26 mouse cellular contexts compared by ENCODE assay signal in the genomic region with DNA sequence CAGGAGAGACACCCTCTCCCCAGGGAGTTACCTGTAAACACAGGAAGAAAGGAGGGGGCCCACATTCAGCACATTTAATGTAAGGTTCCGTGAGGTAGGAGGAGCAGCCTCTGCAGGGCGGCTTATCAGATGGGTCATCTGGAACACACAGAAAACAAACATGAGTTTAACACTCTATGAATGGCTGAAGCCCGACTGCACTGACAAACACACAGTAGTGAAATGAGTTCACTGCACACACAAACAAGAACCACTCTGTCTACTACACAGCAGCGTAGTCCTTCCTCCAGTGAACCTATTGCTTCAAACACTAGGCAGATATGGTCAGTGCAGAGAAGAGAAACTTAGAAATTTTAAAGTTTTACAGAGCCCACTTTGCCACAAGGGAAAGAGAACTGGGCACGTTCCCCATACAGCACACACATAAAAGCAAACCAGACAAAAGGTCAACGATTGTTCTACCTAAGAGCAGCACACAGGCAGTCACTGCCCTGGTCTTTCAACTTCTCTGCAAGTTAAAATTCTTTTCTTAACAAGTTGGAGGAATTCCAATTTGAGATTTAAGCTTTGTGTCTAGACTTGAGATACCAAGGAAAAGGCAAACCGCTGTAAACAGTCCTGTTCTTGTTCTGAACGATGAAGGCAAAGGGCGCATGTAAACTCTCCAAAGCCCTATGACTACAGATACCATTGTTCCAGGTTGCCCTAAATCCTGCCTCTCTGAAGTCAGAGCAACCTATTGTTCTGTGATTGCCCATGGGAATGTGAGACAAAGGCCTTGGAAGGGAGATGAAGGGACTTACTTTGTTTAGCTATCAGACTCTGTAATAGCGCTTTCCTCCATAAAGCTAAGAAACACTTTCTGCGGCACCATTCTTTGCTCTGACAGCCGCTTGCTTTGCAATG. TPM values are rescaled to one million over a fixed set of nuclear protein-coding genes. Genes with fewer than 3 reads are reported as not detected.
A peak's percentile ranks its signal among the peaks of the same experiment; 100 is the strongest.
DNase-seq lines count a peak whose midpoint lies in the region; ATAC-seq and TF ChIP-seq lines count a peak whose summit lies in the region.
"Had no signal": no experiment of that assay in that cellular context is flagged by ENCODE, and none has a peak within 500 bp of the region (broad histone marks: within the 10 kb centered on the region; RNA-seq: fewer than 3 reads in every experiment).

No protein-coding gene starts in this region.

- no peak for ATAC-seq in limb, embryonic 14.5 days (ENCODE audit: low FRiP score, low read depth)
- peak; percentile 69; the same call in 1 of the 2 replicates for ATAC-seq in stomach, embryonic 16.5 days (ENCODE audit: insufficient read depth, low FRiP score)
- ATAC-seq: hindbrain, embryonic 16.5 days; midbrain, embryonic 16.5 days had no signal

- 0 out of 2 replicates have a peak overlapping the region, but pooled peaks have one; percentile 4 for H3K27ac ChIP-seq in limb, embryonic 14.5 days (replicated peaks; ENCODE audit: low read depth, low read length)
- no peak overlapping the region for H3K27ac ChIP-seq in limb, embryonic 10.5 days
- peak overlapping the region; percentile 60 for H3K27ac ChIP-seq in stomach, embryonic 16.5 days (ENCODE audit: low read length)
- H3K27ac ChIP-seq: embryonic facial prominence, embryonic 12.5 days; forebrain, embryonic 12.5 days; heart, embryonic 10.5 days; limb, embryonic 15.5 days had no signal

- 87% methylated on average over 12 of the region's 12 CpGs for WGBS in limb, embryonic 14.5 days
- WGBS in limb, embryonic 10.5 days: 91% methylated on average over 12 of the region's 12 CpGs
- WGBS in stomach, embryonic 16.5 days: 59% methylated on average over 12 of the region's 12 CpGs

- no peak overlapping the region for H3K4me2 ChIP-seq in limb, embryonic 14.5 days (replicated peaks; ENCODE audit: low read depth, low read length, severe bottlenecking)
- H3K4me2 ChIP-seq in stomach, embryonic 16.5 days (ENCODE audit: low read depth, low read length): no peak overlapping the region
- H3K4me2 ChIP-seq: embryonic facial prominence, embryonic 12.5 days; forebrain, embryonic 12.5 days; limb, embryonic 15.5 days had no signal

- no peak for TF ChIP-seq CTCF in brain, embryonic 14.5 days (IDR thresholded peaks at IDR 0.05; ENCODE audit: borderline replicate concordance, extremely low read depth, insufficient read depth, insufficient read length)

- H3K4me3 ChIP-seq in limb, embryonic 14.5 days (replicated peaks; ENCODE audit: low read length): no peak overlapping the region
- H3K4me3 ChIP-seq in limb, embryonic 10.5 days: no peak overlapping the region
- no peak overlapping the region for H3K4me3 ChIP-seq in stomach, embryonic 16.5 days (replicated peaks; ENCODE audit: low read length)
- H3K4me3 ChIP-seq: embryonic facial prominence, embryonic 12.5 days; forebrain, embryonic 12.5 days; heart, embryonic 10.5 days; limb, embryonic 15.5 days had no signal

- no peak for DNase-seq in limb, embryonic 14.5 days (ENCODE audit: low spot score)
- DNase-seq in limb, embryonic 10.5 days (ENCODE audit: low spot score): no peak
- peak; percentile 5 for DNase-seq in lung, postnatal 25 days (ENCODE audit: low spot score)
- DNase-seq in lung, postnatal 10 days: no peak
- peak; percentile 13 for DNase-seq in brain, embryonic 14.5 days (ENCODE audit: low read depth)
- DNase-seq in frontal cortex, adult 2 months (ENCODE audit: extremely low spot score in 1 of 2, low spot score in 1 of 2): no peak
- DNase-seq in adrenal gland, adult 18-20 months (ENCODE audit: low spot score in 2 of 2): no peak
- DNase-seq: adrenal gland, adult 2 months; cerebellum, adult 2 months; gastrocnemius, postnatal 14 days; heart, postnatal 36 days; kidney, adult 18-20 months; kidney, postnatal 25 days; layer of hippocampus, adult 9-11 months; right cerebral cortex, adult 18-20 months; thymus, postnatal 14 days had no signal

- no peaks in the 10 kb centered on the region for H3K9me3 ChIP-seq in limb, embryonic 14.5 days (ENCODE audit: control insufficient read depth, low read length)
- H3K9me3 ChIP-seq in limb, embryonic 10.5 days (replicated peaks): no peaks in the 10 kb centered on the region
- no peaks in the 10 kb centered on the region for H3K9me3 ChIP-seq in stomach, embryonic 16.5 days (replicated peaks; ENCODE audit: control insufficient read depth, low read length)
- H3K9me3 ChIP-seq: embryonic facial prominence, embryonic 12.5 days; forebrain, embryonic 12.5 days; heart, embryonic 10.5 days; limb, embryonic 15.5 days had no signal

- TF ChIP-seq POLR2A in limb, embryonic 14.5 days (IDR thresholded peaks at IDR 0.05; ENCODE audit: borderline replicate concordance, extremely low read depth, insufficient read depth, insufficient read length): no peak
- TF ChIP-seq POLR2A in brain, embryonic 14.5 days (IDR thresholded peaks at IDR 0.05; ENCODE audit: borderline replicate concordance, extremely low read depth, insufficient read depth, insufficient read length, poor library complexity, severe bottlenecking): no peak

- H3K27me3 ChIP-seq in limb, embryonic 14.5 days (ENCODE audit: control insufficient read depth, insufficient read depth, low read length): no peaks in the 10 kb centered on the region
- no peaks in the 10 kb centered on the region for H3K27me3 ChIP-seq in limb, embryonic 10.5 days (ENCODE audit: low read depth, poor library complexity, severe bottlenecking)
- H3K27me3 ChIP-seq in stomach, embryonic 16.5 days (ENCODE audit: control insufficient read depth, insufficient read depth, low read length): no peaks in the 10 kb centered on the region
- H3K27me3 ChIP-seq: embryonic facial prominence, embryonic 12.5 days; forebrain, embryonic 12.5 days; limb, embryonic 15.5 days had no signal

- H3K9ac ChIP-seq in limb, embryonic 14.5 days (ENCODE audit: low read depth, low read length, severe bottlenecking): no peak overlapping the region
- H3K9ac ChIP-seq in stomach, embryonic 16.5 days (ENCODE audit: low read length): no peak overlapping the region
- H3K9ac ChIP-seq: embryonic facial prominence, embryonic 12.5 days; forebrain, embryonic 12.5 days; limb, embryonic 15.5 days had no signal

- no peaks in the 10 kb centered on the region for H3K4me1 ChIP-seq in limb, embryonic 14.5 days (ENCODE audit: control insufficient read depth, insufficient read depth, low read length)
- H3K4me1 ChIP-seq in limb, embryonic 10.5 days: no peaks in the 10 kb centered on the region
- H3K4me1 ChIP-seq in stomach, embryonic 16.5 days (ENCODE audit: control insufficient read depth, insufficient read depth, low read length): 0 out of 2 replicates have a peak, but pooled peaks cover 9% of the 10 kb centered on the region
- H3K4me1 ChIP-seq: embryonic facial prominence, embryonic 12.5 days; forebrain, embryonic 12.5 days; heart, embryonic 10.5 days; limb, embryonic 15.5 days had no signal

- peaks cover 84% of the 10 kb centered on the region for H3K36me3 ChIP-seq in limb, embryonic 14.5 days (ENCODE audit: control insufficient read depth, insufficient read depth, low read length)
- H3K36me3 ChIP-seq in limb, embryonic 10.5 days: peaks cover 98% of the 10 kb centered on the region
- peaks cover 25% of the 10 kb centered on the region; the same call in 1 of the 2 replicates for H3K36me3 ChIP-seq in stomach, embryonic 16.5 days (ENCODE audit: control insufficient read depth, insufficient read depth, low read length)

RNA-seq across cellular contexts. Expression of gene Tada2a, which starts 8.1 kb away (rescaled TPM):
- polyA plus RNA-seq in limb, embryonic 14.5 days (2012; rRNA removed): 46.1 and 56.2 TPM in 2 replicates
- polyA plus RNA-seq in limb, embryonic 14.5 days (2014; fragmentation: Nextera tagmentation; extraction: Ambion mirVana): 36.9 and 37.1 TPM in 2 replicates
- polyA plus RNA-seq in limb, embryonic 10.5 days (2016; fragmentation: Nextera tagmentation; extraction: Ambion mirVana): 39.5 and 43.9 TPM in 2 replicates
- 36.5 and 40.1 TPM in 2 replicates for polyA plus RNA-seq in brain, embryonic 14.5 days (2012; rRNA removed)
- 25.9 and 26.0 TPM in 2 replicates for polyA plus RNA-seq in stomach, embryonic 16.5 days (2015; fragmentation: Nextera tagmentation; extraction: Ambion mirVana)
- polyA plus RNA-seq in frontal cortex, adult 2 months (2012; rRNA removed): 43.7 and 49.9 TPM in 2 replicates
- total RNA-seq in adrenal gland, adult 18-20 months (2021): 10 to 100 TPM; 12.5 to 12.6 TPM

RNA-seq across cellular contexts. Expression of gene Acaca, which starts 8.2 kb away (rescaled TPM):
- 19.5 and 20.3 TPM in 2 replicates for polyA plus RNA-seq in limb, embryonic 14.5 days (2012; rRNA removed)
- 18.2 and 21.2 TPM in 2 replicates for polyA plus RNA-seq in limb, embryonic 14.5 days (2014; fragmentation: Nextera tagmentation; extraction: Ambion mirVana)
- polyA plus RNA-seq in limb, embryonic 10.5 days (2016; fragmentation: Nextera tagmentation; extraction: Ambion mirVana): 21.3 and 22.8 TPM in 2 replicates
- 26.6 and 43.7 TPM in 2 replicates for polyA plus RNA-seq in brain, embryonic 14.5 days (2012; rRNA removed)
- polyA plus RNA-seq in stomach, embryonic 16.5 days (2015; fragmentation: Nextera tagmentation; extraction: Ambion mirVana): 13.5 and 16.1 TPM in 2 replicates
- 23.0 and 26.9 TPM in 2 replicates for polyA plus RNA-seq in frontal cortex, adult 2 months (2012; rRNA removed)
- total RNA-seq in adrenal gland, adult 18-20 months (2021): 100 to 1,000 TPM; 488 to 991 TPM

RNA-seq across cellular contexts. Expression of gene Gm11437, which starts 46.0 kb away (rescaled TPM):
- not detected in 2 replicates for polyA plus RNA-seq in limb, embryonic 14.5 days (2012; rRNA removed)
- polyA plus RNA-seq in limb, embryonic 14.5 days (2014; fragmentation: Nextera tagmentation; extraction: Ambion mirVana): not detected in 2 replicates
- polyA plus RNA-seq in limb, embryonic 10.5 days (2016; fragmentation: Nextera tagmentation; extraction: Ambion mirVana): not detected in 2 replicates
- polyA plus RNA-seq in brain, embryonic 14.5 days (2012; rRNA removed): 0.08 TPM in 1 of 2 replicates, not detected in the other
- polyA plus RNA-seq in stomach, embryonic 16.5 days (2015; fragmentation: Nextera tagmentation; extraction: Ambion mirVana): 0.10 TPM in 1 of 2 replicates, not detected in the other
- polyA plus RNA-seq in frontal cortex, adult 2 months (2012; rRNA removed): not detected in 2 replicates
- total RNA-seq in adrenal gland, adult 18-20 months (2021): not detected
- total RNA-seq: adrenal gland, adult 2 months; gastrocnemius, postnatal 14 days; heart, postnatal 36 days; left cerebral cortex, postnatal 10 days; megakaryocyte, adult 5-6 weeks had no signal
- polyA plus RNA-seq: adrenal gland, adult 2 months; C2C12; cerebellum, adult 2 months; embryonic facial prominence, embryonic 12.5 days; forebrain, embryonic 12.5 days; heart, embryonic 10.5 days; limb, embryonic 15.5 days had no signal

RNA-seq across cellular contexts. Expression of gene Dusp14, which starts 52.2 kb away (rescaled TPM):
- polyA plus RNA-seq in limb, embryonic 14.5 days (2012; rRNA removed): 15.3 and 18.2 TPM in 2 replicates
- 21.9 and 23.6 TPM in 2 replicates for polyA plus RNA-seq in limb, embryonic 14.5 days (2014; fragmentation: Nextera tagmentation; extraction: Ambion mirVana)
- polyA plus RNA-seq in limb, embryonic 10.5 days (2016; fragmentation: Nextera tagmentation; extraction: Ambion mirVana): 5.6 and 7.3 TPM in 2 replicates
- polyA plus RNA-seq in brain, embryonic 14.5 days (2012; rRNA removed): 11.6 and 25.1 TPM in 2 replicates
- polyA plus RNA-seq in stomach, embryonic 16.5 days (2015; fragmentation: Nextera tagmentation; extraction: Ambion mirVana): 19.4 and 24.0 TPM in 2 replicates
- polyA plus RNA-seq in frontal cortex, adult 2 months (2012; rRNA removed): 98.1 and 121 TPM in 2 replicates
- 10 to 100 TPM in 1 of 2 experiments, 1 to 10 TPM in 1; 6.7 to 19.3 TPM for total RNA-seq in adrenal gland, adult 18-20 months (2021)
- total RNA-seq: megakaryocyte, adult 5-6 weeks had no signal

Comparison
In these comparisons a context has a peak if more than half of its experiments do, and no peak if none do; other contexts are left out.
1. DNase-seq: peak in lung, postnatal 25 days (single experiment) and brain, embryonic 14.5 days (single experiment); none in limb, embryonic 14.5 days (single experiment), limb, embryonic 10.5 days (single experiment), lung, postnatal 10 days (single experiment), frontal cortex, adult 2 months (0 of 2) and adrenal gland, adult 18-20 months (0 of 2).